Mouse (Mus musculus): ENCODE data around the gene Msl1.

DNA sequence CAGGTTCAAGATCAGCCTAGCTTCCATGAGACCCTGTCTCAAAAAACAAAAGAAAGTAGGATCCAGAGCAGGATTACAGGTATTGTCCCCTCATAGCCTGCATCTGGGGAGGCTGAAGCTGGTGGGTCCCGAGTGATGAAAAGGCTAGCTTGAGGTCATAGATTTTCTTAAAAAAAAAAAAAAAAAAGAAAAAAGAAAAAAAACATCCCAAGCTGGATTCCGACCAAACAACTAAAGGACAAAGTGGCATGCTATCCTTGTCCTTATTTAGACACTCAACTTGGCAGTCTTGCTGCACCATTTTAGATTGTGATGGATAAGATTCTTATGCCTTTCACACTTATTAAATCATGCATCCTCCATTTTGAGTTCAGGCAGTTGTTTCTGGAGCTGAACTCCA, 13.1 kb downstream of the Msl1 start:
- TF ChIP-seq POLR2A (IDR thresholded peaks at IDR 0.05; ENCODE audit: insufficient read length, low read depth): no peak
- no peak for TF ChIP-seq MYOD1 (IDR thresholded peaks at IDR 0.05; ENCODE audit: control insufficient read depth in 1 of 3, insufficient read length in 2 of 3, low read depth in 2 of 3)
- TF ChIP-seq POLR2AphosphoS2 (IDR thresholded peaks at IDR 0.05; ENCODE audit: insufficient read length, low read depth): no peak
